Mouse (Mus musculus): ENCODE results near the gene Slc31a1. TPM values are rescaled to one million over a fixed set of nuclear protein-coding genes. Genes with fewer than 3 reads are reported as not detected.

The Slc31a1 gene
- polyA plus RNA-seq, 1 experiment = 29.3 TPM

DNA sequence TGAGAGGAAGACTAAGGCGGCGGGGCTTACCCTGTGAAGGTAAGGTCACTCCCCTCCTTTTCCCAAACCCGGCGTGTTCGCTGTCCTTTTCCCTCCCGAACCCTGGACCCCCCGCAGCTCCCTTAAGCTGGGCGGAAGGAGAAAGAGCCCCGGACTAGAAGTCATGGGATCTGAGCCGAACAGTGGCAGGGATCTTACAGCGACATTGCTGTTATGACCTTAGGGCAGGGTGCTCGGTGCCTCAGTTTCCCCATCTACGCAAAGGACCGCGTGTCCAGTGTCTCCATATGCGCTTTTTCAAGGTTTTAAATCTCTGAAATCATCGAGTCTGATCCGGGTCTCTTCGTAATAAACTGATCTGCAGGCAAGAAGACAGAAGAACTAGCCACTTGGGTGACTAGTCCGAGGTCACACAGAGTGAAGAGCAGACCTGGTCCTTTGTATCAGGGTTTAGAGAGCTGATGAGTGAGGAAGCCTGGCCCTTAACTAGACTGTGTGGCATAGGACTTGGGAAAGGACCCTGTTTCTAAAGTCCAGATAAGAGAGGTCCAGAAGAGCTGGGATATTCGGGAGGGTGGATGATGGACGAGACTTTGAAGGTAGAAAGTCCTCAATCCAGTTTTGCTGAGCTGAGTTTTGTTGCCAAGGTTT, 403 bp downstream of the Slc31a1 start:
- peak; percentile 37 for DNase-seq
- Histone ChIP-seq H3K4me3 (replicated peaks; ENCODE audit: extremely low read depth, low read depth, low read length) (peak overlapping the region; percentile 86), H3K4me1 (ENCODE audit: control insufficient read depth, insufficient read depth, low read length) (peaks cover 10% of the 10 kb centered on the region)
- no peak for TF ChIP-seq CTCF (IDR thresholded peaks at IDR 0.05; ENCODE audit: insufficient read depth, low read length)
- TF ChIP-seq POLR2A (IDR thresholded peaks at IDR 0.05; ENCODE audit: borderline replicate concordance, extremely low read depth, low read depth, low read length) = no peak
- WGBS = under 1% methylated on average over 22 of the region's 22 CpGs

DNA sequence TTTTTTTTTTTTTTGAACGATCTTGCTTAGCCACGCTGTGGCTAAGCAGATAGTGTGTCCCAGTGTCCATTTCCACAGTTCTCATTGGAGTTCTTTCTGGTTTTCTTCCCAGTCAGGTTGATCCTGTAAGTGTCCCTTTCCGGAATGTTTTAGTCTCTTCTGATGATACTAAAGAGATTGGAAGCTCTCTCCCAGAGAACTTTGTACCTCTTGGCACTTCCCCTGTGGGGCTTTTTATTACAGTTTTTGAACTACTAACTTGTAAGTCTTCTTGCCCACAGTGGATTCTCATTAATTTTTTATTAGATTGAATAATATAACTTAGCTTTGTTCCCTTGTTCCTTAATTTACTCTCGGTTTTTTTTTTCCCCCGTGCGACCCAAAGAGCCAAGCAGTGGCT, 1.0 kb downstream of the Slc31a1 start:
- no peak overlapping the region for H3K4me3 ChIP-seq (replicated peaks; ENCODE audit: extremely low read depth, low read depth, low read length)
- TF ChIP-seq POLR2A (IDR thresholded peaks at IDR 0.05; ENCODE audit: borderline replicate concordance, extremely low read depth, low read depth, low read length) (no peak), CTCF (IDR thresholded peaks at IDR 0.05; ENCODE audit: insufficient read depth, low read length) (no peak)
- peaks cover 13% of the 10 kb centered on the region for H3K4me1 ChIP-seq (ENCODE audit: control insufficient read depth, insufficient read depth, low read length)
- DNase-seq = no peak
- 9% methylated on average over 6 of the region's 6 CpGs for WGBS

DNA sequence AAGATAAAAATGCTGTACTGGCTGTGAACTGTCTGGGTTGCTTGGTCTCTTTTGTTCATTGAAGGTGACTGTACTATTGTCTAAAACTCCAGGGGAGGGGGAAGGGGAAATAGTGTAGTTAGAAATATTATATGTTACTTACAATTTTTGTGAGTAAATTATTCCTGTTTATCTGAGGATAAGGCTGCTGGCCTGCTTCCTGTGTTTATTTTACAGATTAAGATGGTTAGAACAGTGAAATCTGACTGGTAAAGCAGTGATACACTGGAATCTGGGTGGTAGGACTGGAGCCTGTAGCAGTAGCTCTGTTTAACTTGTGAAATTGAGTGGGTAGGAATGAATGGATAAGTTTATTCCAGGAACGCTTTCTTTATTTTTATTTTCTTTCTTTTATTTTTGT, 1.5 kb downstream of the Slc31a1 start:
- 45% methylated on average over 1 of the region's 1 CpGs for WGBS
- Histone ChIP-seq H3K4me3 (replicated peaks; ENCODE audit: extremely low read depth, low read depth, low read length) (no peak overlapping the region), H3K4me1 (ENCODE audit: control insufficient read depth, insufficient read depth, low read length) (peaks cover 13% of the 10 kb centered on the region)
- DNase-seq = no peak
- no peak for TF ChIP-seq CTCF (IDR thresholded peaks at IDR 0.05; ENCODE audit: insufficient read depth, low read length)
- TF ChIP-seq POLR2A (IDR thresholded peaks at IDR 0.05; ENCODE audit: borderline replicate concordance, extremely low read depth, low read depth, low read length) = no peak

DNA sequence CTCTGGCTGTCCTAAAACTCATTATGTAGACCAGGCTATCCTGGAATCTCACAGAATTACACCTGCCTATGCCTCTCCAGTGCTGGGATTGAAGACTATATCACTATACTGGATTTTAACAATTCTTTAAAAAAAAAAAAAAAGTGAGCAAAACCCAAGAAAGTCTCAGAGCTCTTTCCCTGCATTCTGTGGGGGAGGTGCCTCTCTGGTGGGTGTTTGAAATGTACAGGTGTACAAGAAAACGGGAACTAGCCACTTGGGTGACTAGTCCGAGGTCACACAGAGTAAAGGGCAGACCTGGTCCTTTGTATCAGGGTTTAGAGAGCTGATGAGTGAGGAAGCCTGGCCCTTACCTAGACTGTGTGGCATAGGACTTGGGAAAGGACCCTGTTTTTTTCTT, 1.9 kb downstream of the Slc31a1 start:
- TF ChIP-seq CTCF (IDR thresholded peaks at IDR 0.05; ENCODE audit: insufficient read depth, low read length) = no peak
- no peak for TF ChIP-seq POLR2A (IDR thresholded peaks at IDR 0.05; ENCODE audit: borderline replicate concordance, extremely low read depth, low read depth, low read length)
- Histone ChIP-seq H3K4me1 (ENCODE audit: control insufficient read depth, insufficient read depth, low read length) (peaks cover 14% of the 10 kb centered on the region), H3K4me3 (replicated peaks; ENCODE audit: extremely low read depth, low read depth, low read length) (peak overlapping the region; percentile 19)
- DNase-seq = no peak
- 57% methylated on average over 2 of the region's 2 CpGs for WGBS

DNA sequence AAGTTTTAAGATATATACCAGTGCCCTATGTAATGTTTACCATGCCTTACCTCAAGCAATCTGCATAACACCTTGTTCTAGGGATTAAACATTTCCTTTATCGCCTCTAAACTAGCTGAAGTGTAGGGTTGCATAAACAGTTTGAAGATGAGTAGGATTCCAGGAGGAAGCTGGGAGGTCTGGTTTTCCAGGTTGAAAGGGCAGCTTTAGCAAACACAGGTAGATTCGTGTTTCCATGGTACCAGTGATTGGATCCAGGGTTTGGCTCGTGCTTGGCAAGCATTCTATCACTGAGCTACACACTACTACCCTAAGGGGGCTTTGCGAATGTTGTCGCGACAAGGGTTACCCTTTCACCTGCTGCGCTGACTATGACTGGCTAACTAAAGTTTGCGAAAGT, 3.8 kb downstream of the Slc31a1 start:
- 71% methylated on average over 8 of the region's 8 CpGs for WGBS
- peaks cover 11% of the 10 kb centered on the region for H3K4me1 ChIP-seq (ENCODE audit: control insufficient read depth, insufficient read depth, low read length)
- TF ChIP-seq CTCF (IDR thresholded peaks at IDR 0.05; ENCODE audit: insufficient read depth, low read length) (no peak), POLR2A (IDR thresholded peaks at IDR 0.05; ENCODE audit: borderline replicate concordance, extremely low read depth, low read depth, low read length) (no peak)
- DNase-seq = no peak
- H3K4me3 ChIP-seq (replicated peaks; ENCODE audit: extremely low read depth, low read depth, low read length) = no peak overlapping the region

DNA sequence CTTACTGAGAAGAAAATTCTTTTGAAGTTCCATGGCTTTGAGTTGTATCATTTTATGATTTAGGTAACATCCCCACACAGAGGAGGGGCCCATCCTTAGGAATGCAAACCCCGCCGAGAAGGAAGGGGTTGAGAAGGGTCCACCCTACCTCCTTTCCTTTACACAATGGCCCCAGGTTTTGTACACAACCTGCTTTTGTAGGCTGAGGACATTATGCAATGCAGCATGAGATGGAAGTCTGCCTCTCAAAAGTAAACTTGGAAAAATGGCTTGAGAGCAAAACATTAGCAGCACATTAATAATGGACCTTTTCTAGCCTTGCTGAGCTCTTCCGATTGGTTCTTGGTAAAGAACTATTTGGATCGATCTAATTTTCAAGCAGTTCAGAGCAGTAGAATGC, 5.8 kb downstream of the Slc31a1 start:
- no peak for TF ChIP-seq POLR2A (IDR thresholded peaks at IDR 0.05; ENCODE audit: borderline replicate concordance, extremely low read depth, low read depth, low read length)
- TF ChIP-seq CTCF (IDR thresholded peaks at IDR 0.05; ENCODE audit: insufficient read depth, low read length) = no peak
- peaks cover 8% of the 10 kb centered on the region for H3K4me1 ChIP-seq (ENCODE audit: control insufficient read depth, insufficient read depth, low read length)
- H3K4me3 ChIP-seq (replicated peaks; ENCODE audit: extremely low read depth, low read depth, low read length) = no peak overlapping the region
- DNase-seq = no peak
- 53% methylated on average over 4 of the region's 4 CpGs for WGBS

DNA sequence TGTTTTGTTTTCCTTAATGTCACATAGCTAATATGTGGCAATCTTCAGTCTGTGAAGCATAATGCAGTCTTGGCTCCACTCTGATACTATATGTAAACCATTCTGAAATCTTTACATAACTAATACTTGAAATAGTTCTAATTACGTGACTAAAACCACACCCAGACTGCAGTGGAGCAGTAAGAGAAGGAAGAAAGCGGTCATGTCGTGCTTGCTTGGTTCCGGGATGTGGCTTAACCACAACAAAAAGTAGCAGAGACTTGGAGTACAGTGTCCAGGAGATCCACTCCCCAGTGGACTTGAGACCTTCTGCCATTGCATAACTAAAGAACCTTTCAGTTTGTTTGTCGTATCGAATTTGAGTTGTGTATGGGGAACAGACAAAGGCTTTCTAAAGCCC, 7.1 kb downstream of the Slc31a1 start:
- TF ChIP-seq CTCF (IDR thresholded peaks at IDR 0.05; ENCODE audit: insufficient read depth, low read length) (no peak), POLR2A (IDR thresholded peaks at IDR 0.05; ENCODE audit: borderline replicate concordance, extremely low read depth, low read depth, low read length) (no peak)
- WGBS = 61% methylated on average over 6 of the region's 6 CpGs
- Histone ChIP-seq H3K4me1 (ENCODE audit: control insufficient read depth, insufficient read depth, low read length) (peaks cover 8% of the 10 kb centered on the region), H3K4me3 (replicated peaks; ENCODE audit: extremely low read depth, low read depth, low read length) (no peak overlapping the region)
- no peak for DNase-seq

DNA sequence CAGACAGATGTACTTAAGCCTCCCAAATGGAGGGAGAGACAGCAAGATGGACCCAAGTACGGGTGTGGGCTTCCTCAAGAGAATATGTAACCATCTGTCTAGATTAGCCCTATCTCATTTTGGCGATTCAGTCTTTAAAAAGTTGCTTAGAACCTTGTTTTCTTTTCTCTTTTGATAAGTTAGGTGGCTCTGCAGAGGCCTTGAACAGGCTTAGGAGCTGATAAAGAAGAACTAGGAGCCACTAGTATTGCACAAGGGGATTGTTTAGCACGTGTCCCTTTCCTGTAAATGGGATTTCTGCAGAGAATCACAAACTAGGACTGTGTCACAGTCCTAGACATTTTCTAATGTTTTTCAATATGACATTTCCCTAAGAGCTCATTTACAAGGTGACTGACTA, 8.6 kb downstream of the Slc31a1 start:
- 57% methylated on average over 3 of the region's 3 CpGs for WGBS
- no peak for DNase-seq
- Histone ChIP-seq H3K4me3 (replicated peaks; ENCODE audit: extremely low read depth, low read depth, low read length) (no peak overlapping the region), H3K4me1 (ENCODE audit: control insufficient read depth, insufficient read depth, low read length) (peaks cover 12% of the 10 kb centered on the region)
- TF ChIP-seq CTCF (IDR thresholded peaks at IDR 0.05; ENCODE audit: insufficient read depth, low read length) (no peak), POLR2A (IDR thresholded peaks at IDR 0.05; ENCODE audit: borderline replicate concordance, extremely low read depth, low read depth, low read length) (no peak)

DNA sequence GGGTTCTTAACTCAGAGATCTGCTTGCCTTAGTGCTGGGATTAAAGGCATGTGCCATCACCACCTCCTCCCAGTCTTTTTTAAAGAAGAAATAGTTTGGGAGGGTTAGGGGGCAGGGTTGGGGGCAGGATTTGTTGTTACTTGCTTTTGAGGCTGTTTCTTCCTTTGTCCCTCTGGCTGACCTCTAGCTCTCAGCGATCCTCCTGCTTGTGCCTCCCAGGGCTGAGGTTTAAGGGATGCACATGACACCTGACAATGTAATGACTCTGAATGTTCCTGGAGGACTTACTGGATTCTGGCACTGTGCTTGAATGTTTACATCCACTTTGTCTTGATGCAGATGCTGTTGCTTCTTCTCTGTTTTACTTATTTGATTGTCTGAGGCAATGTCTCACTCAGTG, 11.9 kb downstream of the Slc31a1 start:
- TF ChIP-seq POLR2A (IDR thresholded peaks at IDR 0.05; ENCODE audit: borderline replicate concordance, extremely low read depth, low read depth, low read length) = no peak
- TF ChIP-seq CTCF (IDR thresholded peaks at IDR 0.05; ENCODE audit: insufficient read depth, low read length) = no peak
- WGBS = 60% methylated on average over 1 of the region's 1 CpGs
- Histone ChIP-seq H3K4me1 (ENCODE audit: control insufficient read depth, insufficient read depth, low read length) (peaks cover 7% of the 10 kb centered on the region), H3K4me3 (replicated peaks; ENCODE audit: extremely low read depth, low read depth, low read length) (no peak overlapping the region)
- no peak for DNase-seq

DNA sequence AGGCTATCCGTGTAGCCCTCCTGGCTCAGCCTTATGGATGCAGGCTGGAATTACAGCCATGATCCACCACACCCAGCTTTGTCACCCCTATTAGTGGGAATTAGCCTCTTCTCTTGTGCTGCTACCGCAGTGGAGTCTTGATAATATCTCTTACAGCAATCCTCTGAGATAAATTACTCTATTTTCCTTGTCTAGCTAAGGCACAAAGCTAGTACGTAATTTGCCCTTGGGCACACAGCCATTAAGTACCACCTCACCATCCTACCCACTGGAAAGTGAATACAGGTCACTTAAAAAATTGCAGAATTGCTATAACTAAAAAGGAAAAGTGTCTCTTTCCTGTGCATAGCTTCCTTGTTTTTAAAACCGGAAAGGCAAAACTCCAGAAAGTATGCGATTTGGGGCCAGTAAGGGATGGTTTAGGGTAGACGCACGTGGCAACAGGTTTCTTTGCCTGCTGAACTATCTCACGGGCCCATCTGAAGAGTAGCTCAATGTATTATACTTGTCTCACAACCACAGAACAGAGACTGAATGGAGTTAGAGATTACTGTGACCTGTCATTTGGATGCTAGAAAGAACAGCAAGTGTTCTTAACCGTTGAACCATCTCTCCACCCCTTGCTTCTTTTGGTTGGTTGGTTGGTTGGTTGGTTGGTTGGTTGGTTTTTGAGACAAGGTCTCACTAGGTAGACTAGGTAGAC, 12.4 kb downstream of the Slc31a1 start:
- Histone ChIP-seq H3K4me3 (replicated peaks; ENCODE audit: extremely low read depth, low read depth, low read length) (no peak overlapping the region), H3K4me1 (ENCODE audit: control insufficient read depth, insufficient read depth, low read length) (peaks cover 7% of the 10 kb centered on the region)
- DNase-seq = no peak
- 76% methylated on average over 9 of the region's 9 CpGs for WGBS
- TF ChIP-seq POLR2A (IDR thresholded peaks at IDR 0.05; ENCODE audit: borderline replicate concordance, extremely low read depth, low read depth, low read length) = no peak
- TF ChIP-seq CTCF (IDR thresholded peaks at IDR 0.05; ENCODE audit: insufficient read depth, low read length) = no peak

Data from lung, adult 2 months (tissue).